Mouse (Mus musculus) cerebellum, adult 2 months (tissue): Measurements from ENCODE around the gene Cenpu. TPM values are rescaled to one million over a fixed set of nuclear protein-coding genes. Genes with fewer than 3 reads are reported as not detected.

ENCODE experiments used
- DNase-seq, 2 experiments: peaks; one replicate each; pipeline ENCODE4 v3.0.0; 2021
- H3K27ac ChIP-seq: fragments of 200-500 bp; 2 replicates; pipeline ENCODE4 v1.5.1; 2012; ENCODE audit warnings: low read length, control low read depth, inconsistent platforms; ENCODE audit not compliant: insufficient read depth
- H3K27me3 ChIP-seq: fragments of 200-500 bp; 2 replicates; pipeline ENCODE4 v1.6.1; 2012; ENCODE audit warnings: inconsistent platforms, mild to moderate bottlenecking, low read length, moderate library complexity; ENCODE audit not compliant: control insufficient read depth, insufficient read depth
- H3K4me1 ChIP-seq: fragments of 200-500 bp; 2 replicates; pipeline ENCODE4 v1.6.1; 2011; ENCODE audit warnings: low read length; ENCODE audit not compliant: control insufficient read depth, insufficient read depth
- H3K4me3 ChIP-seq: fragments of 200-500 bp; replicated peaks from 2 replicates; pipeline ENCODE3; 2011; ENCODE audit warnings: mild to moderate bottlenecking, low read depth, low read length, control low read depth; ENCODE audit not compliant: insufficient read depth
- CTCF ChIP-seq: fragments of 200-500 bp; IDR thresholded peaks from 2 replicates; pipeline ENCODE4 v1.5.1; 2011; ENCODE audit warnings: low read depth, mild to moderate bottlenecking, control low read depth, low read length, moderate library complexity, borderline replicate concordance; ENCODE audit not compliant: insufficient read depth
- POLR2A ChIP-seq: fragments of 200-500 bp; IDR thresholded peaks from 2 replicates; pipeline ENCODE4 v1.6.1; 2011; ENCODE audit warnings: low read length, control low read depth, borderline replicate concordance; ENCODE audit not compliant: insufficient read depth
- WGBS: fragments of 180-500 bp; shearing (Covaris S2); methylation state at CpG from one replicate; pipeline ENCODE4 v1.1.7; 2018; 5-methylcytosine and 5-hydroxymethylcytosine counted together
- polyA plus RNA-seq: library from polyadenylated mRNA; depleted of rRNA; stranded (reverse); fragments of >200 nt; gene quantifications from 2 replicates; pipeline ENCODE4 v1.2.3, GENCODE M21; 2012

The Cenpu gene
- polyA plus RNA-seq, 1 experiment = 1.3 TPM

DNA sequence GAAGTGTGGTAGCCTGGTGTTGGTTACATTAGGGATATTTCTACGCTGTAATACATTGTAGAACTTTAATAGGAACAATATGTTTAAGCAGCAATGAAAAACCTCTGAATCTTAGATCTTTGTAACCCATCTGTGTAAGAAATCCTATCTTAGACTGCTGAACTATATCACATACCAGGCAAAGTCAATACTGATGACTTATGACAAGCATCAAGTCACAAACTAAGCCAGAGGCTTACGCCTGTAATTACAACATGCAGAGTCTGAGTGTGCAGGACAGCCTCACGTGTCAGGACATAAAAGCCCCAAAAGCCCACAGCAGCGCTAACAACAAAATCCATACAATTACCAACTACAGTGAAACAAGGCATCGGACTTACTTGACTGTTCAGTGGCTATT, 51.8 kb downstream of the Cenpu start:
- DNase-seq = no peak
- no peak overlapping the region for H3K4me3 ChIP-seq
- WGBS = 89% methylated on average over 5 of the region's 5 CpGs
- no peaks in the 10 kb centered on the region for H3K4me1 ChIP-seq
- H3K27me3 ChIP-seq = no peaks in the 10 kb centered on the region
- no peak overlapping the region for H3K27ac ChIP-seq
- TF ChIP-seq POLR2A (no peak), CTCF (no peak)

DNA sequence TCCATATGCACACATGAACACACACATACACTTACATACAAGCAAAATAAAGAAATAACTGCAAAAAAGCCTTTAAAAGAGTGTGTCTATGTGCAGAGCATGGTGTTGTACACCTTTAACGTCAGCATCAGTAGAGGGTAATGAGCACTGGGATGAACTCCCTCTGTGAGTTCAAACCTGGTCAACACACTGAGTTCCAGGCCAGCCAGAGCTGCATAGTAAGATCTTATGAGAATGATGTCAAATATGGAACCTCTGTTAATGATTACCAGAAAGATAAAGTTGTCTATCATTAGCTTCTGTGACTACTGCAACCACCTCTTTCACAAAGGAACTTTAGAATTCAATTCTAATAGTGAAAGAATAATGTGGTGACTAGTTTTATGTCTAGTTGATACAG, 55.1 kb downstream of the Cenpu start:
- no peak for TF ChIP-seq CTCF
- TF ChIP-seq POLR2A = no peak
- Histone ChIP-seq H3K27ac (no peak overlapping the region), H3K4me3 (no peak overlapping the region), H3K27me3 (no peaks in the 10 kb centered on the region), H3K4me1 (no peaks in the 10 kb centered on the region)
- DNase-seq = no peak
- 86% methylated on average over 1 of the region's 1 CpGs for WGBS

DNA sequence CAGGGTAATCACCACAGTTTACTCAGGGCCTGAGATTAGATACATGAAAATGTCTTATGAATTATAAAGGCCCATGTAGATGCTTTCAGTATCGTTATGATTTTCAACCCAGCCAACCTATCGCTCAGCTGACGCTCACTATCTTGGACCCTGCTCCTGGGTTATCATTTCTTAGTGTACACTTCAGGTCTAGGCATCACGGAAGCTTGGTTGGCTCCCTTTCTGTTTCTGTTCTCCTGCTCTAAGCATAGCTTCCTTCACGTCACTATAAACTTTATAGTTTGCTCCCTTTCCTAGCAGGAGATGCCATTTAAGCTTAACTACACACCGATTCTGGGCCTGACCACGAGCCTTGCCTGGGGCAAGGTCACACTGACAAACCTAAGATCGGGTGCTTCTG, 59.7 kb downstream of the Cenpu start:
- H3K27ac ChIP-seq = no peak overlapping the region
- TF ChIP-seq CTCF = no peak
- no peak for TF ChIP-seq POLR2A
- H3K27me3 ChIP-seq = no peaks in the 10 kb centered on the region
- WGBS = 94% methylated on average over 8 of the region's 8 CpGs
- H3K4me3 ChIP-seq = no peak overlapping the region
- no peak for DNase-seq
- no peaks in the 10 kb centered on the region for H3K4me1 ChIP-seq

- WGBS = 44% methylated on average over 4 of the region's 4 CpGs
Observed at GRCm38 (mm10) chr8:46612913-46613312, 61.1 kb downstream of the Cenpu start.

GRCm38 (mm10) chr8:46613377-46613776, 61.5 kb downstream of the Cenpu start:
- no peaks in the 10 kb centered on the region for H3K27me3 ChIP-seq
- DNase-seq = no peak
- WGBS = 39% methylated on average over 4 of the region's 4 CpGs
- H3K4me3 ChIP-seq = no peak overlapping the region
- no peak overlapping the region for H3K27ac ChIP-seq
- H3K4me1 ChIP-seq = no peaks in the 10 kb centered on the region
- TF ChIP-seq POLR2A = no peak
- TF ChIP-seq CTCF = no peak

More at GRCm38 (mm10) chr8:46612913-46613312, 61.1 kb downstream of the Cenpu start:
- no peak overlapping the region for H3K4me3 ChIP-seq
- no peaks in the 10 kb centered on the region for H3K27me3 ChIP-seq
- no peak overlapping the region for H3K27ac ChIP-seq
- no peaks in the 10 kb centered on the region for H3K4me1 ChIP-seq
- DNase-seq = no peak
- no peak for TF ChIP-seq CTCF
- TF ChIP-seq POLR2A = no peak

DNA sequence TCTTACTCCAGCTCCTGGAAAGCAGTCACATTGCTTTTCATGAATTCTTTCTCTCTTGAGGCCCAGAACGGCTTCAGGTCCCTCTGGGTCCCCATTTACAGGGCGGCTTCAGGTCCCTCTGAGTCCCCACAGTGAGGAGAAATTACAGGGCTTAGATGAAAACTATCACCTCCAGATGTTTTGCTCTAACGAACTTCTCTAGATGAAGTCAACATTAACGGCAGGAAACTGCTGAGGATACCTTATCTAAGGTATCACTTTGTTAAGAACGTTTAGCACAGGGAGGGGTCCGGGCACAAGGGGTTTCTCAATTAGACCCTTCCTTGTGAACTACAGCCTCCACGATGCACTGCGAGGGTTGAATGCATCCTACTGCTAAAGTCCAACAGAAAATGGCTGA, 64.1 kb downstream of the Cenpu start:
- H3K27ac ChIP-seq = no peak overlapping the region
- 93% methylated on average over 8 of the region's 8 CpGs for WGBS
- H3K4me1 ChIP-seq = no peaks in the 10 kb centered on the region
- no peaks in the 10 kb centered on the region for H3K27me3 ChIP-seq
- no peak for DNase-seq
- TF ChIP-seq POLR2A = no peak
- no peak for TF ChIP-seq CTCF
- no peak overlapping the region for H3K4me3 ChIP-seq

DNA sequence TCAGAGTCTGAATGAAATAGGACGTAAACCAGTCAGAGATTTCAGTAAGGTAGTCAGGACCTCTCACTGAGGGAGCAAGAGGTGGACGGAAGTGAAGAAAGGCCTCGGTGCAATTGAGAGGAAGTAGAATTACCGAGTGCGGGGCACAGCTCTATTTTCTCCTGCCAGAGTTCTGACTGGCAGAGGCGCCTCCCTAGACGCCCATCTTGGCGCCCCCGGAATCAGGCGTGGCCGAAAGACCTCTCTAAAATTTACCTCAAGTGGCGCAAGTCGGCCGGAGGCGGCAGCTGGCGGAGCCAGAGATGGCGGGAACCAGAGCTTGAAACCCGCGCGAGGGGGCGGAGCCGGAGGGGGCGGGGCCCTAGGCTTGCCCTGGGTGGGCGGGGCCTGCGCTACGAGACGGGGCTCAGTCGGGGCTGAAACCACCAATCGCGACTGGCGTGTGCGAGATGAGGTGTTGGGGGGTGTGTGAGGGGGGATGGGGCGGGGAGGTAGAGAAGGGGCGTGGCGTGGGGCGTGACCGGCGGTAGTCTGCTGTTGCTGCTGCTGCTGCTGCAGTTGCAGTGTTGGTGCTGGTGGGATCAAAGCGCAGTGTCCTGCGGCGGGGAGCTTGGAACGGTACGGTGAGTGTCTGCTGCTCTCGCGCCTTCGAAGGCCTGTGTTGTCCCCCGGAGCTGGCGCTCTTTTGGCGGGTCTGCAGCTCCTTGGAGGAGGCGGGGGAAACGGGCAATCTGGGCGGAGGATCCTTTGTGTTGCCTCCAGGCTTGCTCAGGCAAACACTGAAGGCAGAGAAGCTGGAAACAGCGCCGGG, 65.3 kb downstream of the Cenpu start, which contains the start of the genes Primpol and Casp3:
Gene Primpol (minus strand): TSS at position 334 of the 811 bp plus-strand sequence.
Gene Casp3 (plus strand): TSS at position 413 of the 811 bp plus-strand sequence.
- Histone ChIP-seq H3K4me3 (peak within 1 kb of the TSS; percentile 67), H3K27me3 (no peaks in the 10 kb centered on the region), H3K27ac (no peak within 1 kb of the TSS), H3K4me1 (no peaks in the 10 kb centered on the region)
- DNase-seq = peak; percentile 93
- under 1% methylated on average over 54 of the region's 54 CpGs for WGBS
- no peak for TF ChIP-seq CTCF
- peak; percentile 38; the same call in 1 of the 2 replicates for TF ChIP-seq POLR2A

DNA sequence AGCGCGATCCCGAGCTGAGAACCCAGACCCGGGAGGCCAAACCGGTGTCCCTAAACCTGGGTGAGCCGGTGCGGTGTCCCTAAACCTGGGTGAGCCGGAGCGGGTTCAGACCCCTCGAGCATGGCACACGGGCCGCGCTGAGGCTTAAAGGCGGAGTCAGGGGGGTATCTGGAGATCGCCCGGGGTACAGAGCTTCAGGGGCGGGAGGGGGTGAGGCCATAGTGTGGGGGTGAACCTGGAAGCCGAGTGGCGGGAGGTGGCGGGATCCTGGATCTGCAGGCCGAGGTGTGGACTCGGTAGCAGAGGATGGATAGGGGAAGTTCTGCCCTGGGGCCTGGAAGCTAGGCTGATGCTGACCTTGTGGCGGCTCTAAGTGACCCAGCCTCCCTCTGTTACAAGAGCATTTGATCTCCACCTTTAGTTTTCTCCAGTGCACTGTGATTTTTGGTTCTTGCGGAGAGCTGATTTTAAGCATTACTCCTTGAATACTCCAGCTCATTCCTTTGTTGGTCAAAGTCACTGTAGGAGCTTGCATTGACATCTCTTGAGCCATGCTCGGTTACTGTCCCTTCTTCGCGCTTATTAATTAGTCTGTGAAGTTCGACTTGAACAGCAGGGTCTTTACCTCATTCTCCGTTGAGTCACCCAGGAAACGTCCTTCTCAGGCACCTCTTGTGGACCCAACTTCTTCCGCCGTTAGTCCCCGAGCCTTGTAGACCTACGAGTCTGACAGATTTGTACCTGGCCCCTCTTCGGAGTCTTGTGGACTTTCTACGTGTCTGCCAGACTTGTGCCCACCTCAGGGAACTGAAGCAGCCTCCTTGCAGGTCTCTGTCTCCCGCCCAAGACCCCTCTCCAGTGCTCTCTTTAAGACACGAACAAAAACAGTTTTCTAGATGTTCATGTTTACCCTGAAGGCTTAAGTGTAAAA, 66.1 kb downstream of the Cenpu start:
- peak; percentile 15 to 26 for DNase-seq
- Histone ChIP-seq H3K4me3 (peak overlapping the region; percentile 67), H3K27ac (no peak overlapping the region), H3K4me1 (no peaks in the 10 kb centered on the region), H3K27me3 (no peaks in the 10 kb centered on the region)
- TF ChIP-seq POLR2A (no peak), CTCF (no peak)
- WGBS = under 1% methylated on average over 38 of the region's 38 CpGs
